Mouse (Mus musculus): Measurements from ENCODE around the gene Mcidas.
"Not testable (repeated sequence)": the region's sequence is repeated elsewhere in the genome, so short reads cannot be mapped to it uniquely, and the experiment has no call there.

Gene Mcidas

DNA sequence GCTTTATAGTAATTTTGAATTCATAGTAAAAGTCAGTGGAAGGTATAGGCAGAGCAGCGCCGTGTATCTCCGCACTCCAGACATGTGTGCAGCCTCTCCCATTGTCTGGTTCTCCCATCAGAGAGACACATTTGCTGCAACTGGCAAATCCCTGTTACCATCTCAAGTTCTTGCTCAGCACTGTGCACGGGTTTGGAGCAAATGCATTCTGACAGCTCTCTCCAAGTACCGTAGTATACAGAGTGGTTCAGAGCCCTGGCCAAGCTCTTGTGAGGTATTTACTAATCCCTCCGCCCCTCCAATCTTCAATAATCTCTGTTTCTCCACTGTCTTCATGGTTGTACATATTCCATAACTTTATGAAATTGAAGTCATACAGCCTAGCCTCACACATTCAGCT is 19.0 kb downstream of the Mcidas start:
- in situ Hi-C loops (cut with MboI; ENCODE audit: low sequenced_read_pairs): no loop called here

- in situ Hi-C loops (cut with MboI; ENCODE audit: low sequenced_read_pairs): not testable (repeated sequence)
Observed at GRCm38 (mm10) chr13:113013174-113013953, 19.7 kb downstream of the Mcidas start.

- in situ Hi-C loops (cut with MboI; ENCODE audit: low sequenced_read_pairs): no loop called here
Observed at GRCm38 (mm10) chr13:113021521-113021920, 27.9 kb downstream of the Mcidas start.

- in situ Hi-C loops (cut with MboI; ENCODE audit: low sequenced_read_pairs): no loop called here
Observed at GRCm38 (mm10) chr13:113022467-113022866, 28.8 kb downstream of the Mcidas start.

- in situ Hi-C loops (cut with MboI; ENCODE audit: low sequenced_read_pairs): no loop called here
Observed at GRCm38 (mm10) chr13:113023274-113024143, 29.9 kb downstream of the Mcidas start.

GRCm38 (mm10) chr13:113031351-113031750 is 37.7 kb downstream of the Mcidas start:
- in situ Hi-C loops (cut with MboI; ENCODE audit: low sequenced_read_pairs): loop anchor here (10.0 to 25.0 kb wide), 2 partner anchors 357 to 744 kb away; partner anchors contain the start of gene Ankrd55

GRCm38 (mm10) chr13:113031792-113032571 is 38.3 kb downstream of the Mcidas start:
- in situ Hi-C loops (cut with MboI; ENCODE audit: low sequenced_read_pairs): loop anchor here (10.0 to 25.0 kb wide), 2 partner anchors 357 to 745 kb away; partner anchors contain the start of gene Ankrd55

DNA sequence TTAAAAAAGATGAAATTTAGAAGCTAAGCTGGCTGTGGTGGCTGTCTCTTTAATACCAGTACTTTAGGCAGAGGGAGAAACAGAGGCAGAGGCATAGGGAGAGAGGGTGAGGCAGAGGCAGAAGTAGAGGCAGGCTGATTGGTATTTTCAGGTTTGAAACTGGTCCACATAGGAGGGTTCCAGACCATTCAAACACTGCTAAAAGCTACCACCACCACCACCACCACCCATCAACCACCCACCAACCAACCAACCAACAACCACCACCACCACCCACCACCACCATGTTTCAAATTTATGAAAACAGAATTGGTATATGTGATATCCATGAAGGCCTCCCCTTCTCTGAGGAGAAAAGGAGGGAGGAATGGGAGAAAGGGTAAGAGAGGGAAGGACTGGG is 39.2 kb downstream of the Mcidas start:
- in situ Hi-C loops (cut with MboI; ENCODE audit: low sequenced_read_pairs): loop anchor here (10.0 to 25.0 kb wide), 2 partner anchors 358 to 746 kb away; partner anchors contain the start of gene Ankrd55

- in situ Hi-C loops (cut with MboI; ENCODE audit: low sequenced_read_pairs): loop anchor here (10.0 to 25.0 kb wide), 2 partner anchors 360 to 747 kb away; partner anchors contain the start of gene Ankrd55
Observed at GRCm38 (mm10) chr13:113034271-113034886, 40.7 kb downstream of the Mcidas start.

DNA sequence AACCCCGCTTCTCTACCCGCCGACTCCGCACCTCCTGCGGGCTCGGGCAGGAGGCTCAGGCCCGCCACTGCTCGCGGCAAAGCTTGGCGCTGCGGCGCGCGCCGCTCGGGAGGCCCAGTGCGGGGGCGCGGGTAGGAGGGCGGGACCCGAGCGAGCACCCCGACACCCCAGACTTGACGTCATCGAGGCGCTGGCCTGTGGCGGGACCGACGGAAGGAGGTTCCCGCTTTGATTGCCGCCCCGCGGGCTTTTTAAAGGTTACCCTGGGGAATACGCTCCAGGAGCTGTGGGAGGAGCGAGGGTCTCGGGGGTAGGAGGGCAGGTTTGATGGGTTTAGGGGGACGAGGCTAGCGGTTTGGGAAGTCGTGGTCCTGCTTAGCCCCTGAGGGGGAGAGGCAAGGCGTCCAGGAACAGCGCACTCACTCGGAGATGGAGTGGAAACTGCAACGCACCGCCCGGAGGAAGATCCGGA is 41.3 kb downstream of the Mcidas start, which contains the start of gene Cdc20b:
Cdc20b (plus strand) TSS at position 162 of the 472 bp plus-strand sequence.
- in situ Hi-C loops (cut with MboI; ENCODE audit: low sequenced_read_pairs): loop anchor here (10.0 to 25.0 kb wide), 2 partner anchors 360 to 748 kb away; partner anchors contain the start of gene Ankrd55

DNA sequence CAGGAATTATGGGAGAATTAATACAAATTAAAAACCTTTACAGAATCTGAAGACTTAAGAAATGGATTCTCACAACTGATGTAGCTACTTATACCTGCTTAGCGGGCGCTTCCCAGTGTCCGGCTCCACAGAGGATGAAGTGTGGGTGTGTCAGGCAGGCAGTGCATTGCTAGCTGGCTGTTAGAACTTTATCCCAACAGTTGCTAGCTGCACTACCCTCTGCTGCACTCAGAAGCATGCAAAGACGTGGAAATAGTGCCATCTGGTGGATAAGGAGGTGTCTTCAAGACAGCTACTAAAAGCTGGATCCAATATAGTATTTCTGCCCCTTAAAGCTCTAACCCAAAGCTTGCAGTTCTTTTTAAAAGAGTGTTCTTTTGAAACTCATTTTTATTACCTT is 42.2 kb downstream of the Mcidas start:
- in situ Hi-C loops (cut with MboI; ENCODE audit: low sequenced_read_pairs): loop anchor here (10.0 to 25.0 kb wide), 2 partner anchors 361 to 749 kb away; partner anchors contain the start of gene Ankrd55

DNA sequence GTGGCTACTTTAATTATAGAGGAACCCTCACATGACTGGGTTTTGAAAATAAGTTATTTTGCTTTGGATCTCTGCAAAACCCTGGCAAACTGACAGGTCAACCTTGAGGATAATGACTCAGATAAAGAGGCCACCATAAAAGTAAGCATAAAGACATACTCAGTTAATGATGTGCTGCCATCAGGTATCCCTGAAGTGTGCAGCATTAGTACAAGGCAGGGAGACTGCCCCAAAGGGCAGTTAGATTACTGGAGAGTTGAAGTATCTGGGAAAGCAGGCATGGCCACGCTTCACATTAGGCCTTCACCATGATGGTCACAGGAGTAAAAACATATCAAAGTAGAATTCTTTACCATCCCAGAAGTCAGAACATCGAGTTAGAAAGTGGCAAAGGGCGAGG is 51.2 kb downstream of the Mcidas start:
- in situ Hi-C loops (cut with MboI; ENCODE audit: low sequenced_read_pairs): loop anchor here (25.0 kb wide), 1 partner anchor 758 kb away; the partner anchor contains the start of gene Ankrd55

- in situ Hi-C loops (cut with MboI; ENCODE audit: low sequenced_read_pairs): loop anchor here (25.0 kb wide), 1 partner anchor 758 kb away; the partner anchor contains the start of gene Ankrd55
Observed at GRCm38 (mm10) chr13:113045458-113046110, 51.9 kb downstream of the Mcidas start.

DNA sequence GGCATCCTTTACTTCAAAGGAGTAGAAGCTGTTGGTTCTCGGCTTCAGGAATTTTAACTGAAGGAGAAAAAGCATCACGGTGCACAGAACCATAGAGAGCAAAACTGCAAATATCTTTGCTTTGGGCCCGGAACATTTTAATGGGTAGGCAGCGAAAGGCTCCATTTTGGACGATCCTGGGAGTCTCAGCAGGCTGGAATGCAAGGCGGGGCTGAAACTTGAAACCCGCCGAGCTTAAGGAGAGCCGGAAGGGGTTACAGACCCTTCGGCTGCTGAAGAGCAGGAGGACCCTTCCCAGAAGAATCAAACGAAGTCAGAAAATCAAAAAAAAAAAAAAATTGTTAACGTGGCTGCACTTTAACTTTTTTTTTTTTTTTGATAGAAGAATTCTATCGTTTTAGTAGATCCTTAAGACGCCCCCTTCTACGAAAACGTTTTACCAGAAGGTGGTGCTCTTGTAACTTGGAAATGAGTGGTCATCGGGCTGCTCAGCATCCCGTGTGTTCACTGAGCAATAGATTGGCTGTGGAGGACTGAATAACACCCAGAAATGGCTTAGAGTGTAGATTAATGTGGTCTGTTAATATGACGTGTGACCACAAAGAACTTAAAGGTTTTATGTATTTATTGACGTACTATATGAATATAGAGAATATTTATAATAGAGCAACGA is 52.7 kb downstream of the Mcidas start, which contains the start of gene Gpx8:
Gpx8 (minus strand) TSS at position 200 of the 673 bp plus-strand sequence.
- in situ Hi-C loops (cut with MboI; ENCODE audit: low sequenced_read_pairs): loop anchor here (25.0 kb wide), 1 partner anchor 759 kb away; the partner anchor contains the start of gene Ankrd55

DNA sequence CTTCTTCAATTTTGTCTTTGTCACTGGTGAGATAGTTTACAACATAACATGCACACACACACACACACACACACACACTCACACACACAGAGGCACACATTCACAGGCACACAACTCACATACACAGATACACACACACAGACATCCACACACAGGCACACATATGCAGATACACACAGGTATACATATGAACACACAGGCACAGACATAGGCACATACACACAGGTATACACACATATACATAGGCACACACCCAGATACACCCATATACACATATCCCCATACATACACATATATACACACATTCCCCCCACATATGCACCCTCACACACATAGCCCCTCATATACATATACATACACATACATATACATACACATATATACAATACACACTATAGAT is 53.4 kb downstream of the Mcidas start:
- in situ Hi-C loops (cut with MboI; ENCODE audit: low sequenced_read_pairs): loop anchor here (25.0 kb wide), 1 partner anchor 760 kb away; the partner anchor contains the start of gene Ankrd55

DNA sequence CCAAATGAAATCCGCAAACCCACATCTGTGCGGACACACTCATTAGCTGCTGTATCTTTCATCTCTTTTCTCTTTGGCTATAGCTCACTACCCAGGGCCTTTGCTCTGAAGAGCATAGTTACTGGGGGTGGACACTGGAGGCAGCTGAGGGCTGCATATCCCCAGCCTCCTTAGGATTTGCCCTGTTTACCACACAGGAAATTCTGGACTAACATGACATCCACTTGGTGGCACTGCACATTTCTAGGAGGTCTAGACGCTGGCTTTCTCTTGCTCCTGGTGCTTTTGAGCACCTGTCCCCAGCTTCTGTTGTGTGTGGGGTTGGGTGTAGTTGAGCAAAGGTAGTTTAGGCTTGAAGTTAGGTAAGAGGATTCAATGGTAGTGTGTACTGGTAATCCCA is 54.0 kb downstream of the Mcidas start:
- in situ Hi-C loops (cut with MboI; ENCODE audit: low sequenced_read_pairs): loop anchor here (25.0 kb wide), 1 partner anchor 760 kb away; the partner anchor contains the start of gene Ankrd55
